Mouse (Mus musculus) kidney, postnatal 14 days (tissue): ENCODE measurements at regions not wholly inside any gene's neighbourhood (a gene's known extent, or its start where the extent isn't known, plus 50 kb on each side); places are given as distances from the start of the nearest gene placed in this dataset.

Experiments
- DNase-seq: peaks from one replicate; pipeline ENCODE4 v3.0.0; 2022; ENCODE audit warnings: mixed read lengths

- DNase-seq, result no peak
These were observed 98.5 kb upstream of the Maf start for GRCm38 (mm10) chr8:115806139-115806538.

GRCm38 (mm10) chr8:115793587-115793986 is 86.0 kb upstream of the Maf start:
- DNase-seq, result no peak

GRCm38 (mm10) chr8:115788421-115788820 is 80.8 kb upstream of the Maf start:
- no peak for DNase-seq

GRCm38 (mm10) chr8:115786185-115786584 is 78.6 kb upstream of the Maf start:
- no peak for DNase-seq

GRCm38 (mm10) chr8:115785769-115786168 is 78.2 kb upstream of the Maf start:
- DNase-seq, result no peak

GRCm38 (mm10) chr8:115783364-115783763 is 75.8 kb upstream of the Maf start:
- DNase-seq, result no peak

GRCm38 (mm10) chr8:115778433-115778832 is 70.8 kb upstream of the Maf start:
- DNase-seq, result no peak

GRCm38 (mm10) chr8:115771060-115771459 is 63.5 kb upstream of the Maf start:
- no peak for DNase-seq

- DNase-seq, result no peak
These were observed 61.0 kb upstream of the Maf start for GRCm38 (mm10) chr8:115768631-115769030.

- peak; percentile 88 for DNase-seq
These were observed 58.8 kb upstream of the Maf start for GRCm38 (mm10) chr8:115766218-115766898.

GRCm38 (mm10) chr8:115764551-115764950 is 57.0 kb upstream of the Maf start:
- DNase-seq, result peak; percentile 64

GRCm38 (mm10) chr8:115758011-115758410 is 50.4 kb upstream of the Maf start:
- DNase-seq, result peak; percentile 37
